Mouse (Mus musculus): ENCODE measurements at regions not wholly inside any gene's neighbourhood (a gene's known extent, or its start where the extent isn't known, plus 50 kb on each side); places are given as distances from the start of the nearest gene placed in this dataset.

DNA sequence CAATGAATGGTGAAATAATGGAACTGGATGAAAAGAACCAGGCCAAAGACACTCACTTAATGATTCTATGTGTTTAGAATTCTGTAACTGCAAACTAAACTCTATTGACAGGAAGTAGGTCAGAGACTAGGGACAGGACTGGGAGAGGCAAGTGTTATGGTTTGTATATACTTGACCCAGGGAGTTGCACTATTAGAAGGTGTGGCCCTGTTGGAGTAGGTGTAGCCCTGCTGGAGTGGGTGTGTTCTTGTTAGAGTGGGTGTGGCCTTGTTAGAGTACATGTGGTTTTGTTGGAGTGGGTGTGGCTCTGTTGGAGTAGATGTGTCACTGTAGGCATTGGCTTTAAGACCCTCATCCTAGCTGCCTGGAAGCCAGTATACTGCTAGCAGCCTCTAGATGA, 93.0 kb upstream of the Npas2 start:
- no peak for DNase-seq (ENCODE audit: low spot score in 2 of 2)

DNA sequence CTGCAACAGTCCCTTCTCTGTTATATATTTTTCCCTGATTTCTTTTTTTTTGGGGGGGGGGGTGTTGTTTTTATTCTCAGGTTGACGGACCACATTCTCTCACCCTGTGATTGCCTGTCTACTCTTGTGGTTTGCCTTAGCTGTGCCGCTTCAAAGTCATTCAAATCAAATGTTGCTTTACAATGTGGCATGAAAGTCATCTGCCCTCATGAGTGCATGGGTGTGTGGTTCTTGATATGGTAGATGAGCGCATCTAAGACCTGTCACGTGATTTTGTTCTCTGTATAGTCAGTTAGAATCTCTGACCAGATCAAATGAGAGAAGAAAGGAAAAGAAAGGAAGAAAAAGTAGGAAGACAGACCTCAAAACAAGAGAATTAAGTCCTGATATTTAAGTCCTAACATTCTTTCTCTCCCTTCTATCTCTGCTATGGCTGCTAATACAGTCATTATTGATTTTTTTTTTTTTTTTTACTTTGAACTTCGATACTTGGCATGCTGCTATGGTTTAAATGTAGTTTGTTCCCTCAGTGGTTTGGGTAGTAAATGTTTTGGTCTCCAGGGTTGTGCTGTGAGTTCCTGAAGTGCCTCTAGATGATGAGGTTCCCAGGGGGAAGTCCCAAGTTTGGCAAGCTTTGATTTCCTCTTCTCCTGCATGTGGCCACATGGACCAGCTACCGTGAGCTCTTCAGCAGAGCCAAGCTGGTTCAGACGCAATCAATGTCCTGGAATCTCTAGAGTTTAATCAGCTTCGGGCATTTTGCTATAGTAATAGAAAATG, 91.2 kb upstream of the Npas2 start:
- DNase-seq (ENCODE audit: low spot score in 2 of 2) = peak in 1 of 2 experiments; percentile 6

DNA sequence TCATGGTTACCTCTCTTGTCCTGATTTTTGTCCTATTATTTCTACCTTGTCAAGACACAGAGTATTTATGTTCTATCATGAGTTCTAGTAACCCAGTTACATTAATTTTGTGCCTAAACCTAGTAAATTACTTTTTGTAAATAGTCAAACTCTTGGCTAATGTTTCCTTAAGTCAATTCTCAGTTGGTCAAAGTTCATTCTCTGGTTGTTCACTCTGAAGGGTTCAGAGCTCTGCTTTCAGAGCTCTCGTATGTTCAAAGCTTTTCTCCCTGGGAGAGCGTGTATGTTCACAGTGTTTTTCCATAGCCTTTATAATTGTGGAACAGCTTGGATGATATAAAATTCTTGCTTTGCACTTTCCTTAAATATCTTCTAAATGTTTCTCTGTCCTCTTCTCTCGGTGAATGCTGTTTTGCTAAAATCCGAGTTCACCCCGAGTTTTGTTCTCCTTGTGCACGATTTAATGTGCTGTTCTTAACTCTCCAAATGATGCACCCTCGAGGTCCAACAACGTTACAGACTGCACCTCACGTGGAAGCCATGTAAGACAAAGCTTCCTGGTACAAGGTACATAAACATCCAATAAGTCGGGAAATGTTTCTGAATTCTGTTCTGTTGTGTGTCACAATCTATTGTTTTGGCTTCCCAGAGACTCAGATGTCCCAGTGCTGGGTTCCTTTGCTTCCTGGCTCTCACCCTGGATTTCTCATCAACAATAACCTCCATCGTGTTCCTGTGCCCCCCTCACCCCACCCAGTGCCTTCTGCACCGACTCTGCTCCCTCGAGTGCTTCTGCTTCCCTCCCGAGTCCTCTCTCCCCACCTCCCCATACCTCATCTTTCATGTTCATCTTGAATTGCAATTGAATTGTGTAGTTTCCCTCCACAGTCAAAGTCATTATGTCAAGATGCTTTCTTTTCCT, 90.3 kb upstream of the Npas2 start:
- peak in 1 of 2 experiments; percentile 22 for DNase-seq (ENCODE audit: low spot score in 2 of 2)

DNA sequence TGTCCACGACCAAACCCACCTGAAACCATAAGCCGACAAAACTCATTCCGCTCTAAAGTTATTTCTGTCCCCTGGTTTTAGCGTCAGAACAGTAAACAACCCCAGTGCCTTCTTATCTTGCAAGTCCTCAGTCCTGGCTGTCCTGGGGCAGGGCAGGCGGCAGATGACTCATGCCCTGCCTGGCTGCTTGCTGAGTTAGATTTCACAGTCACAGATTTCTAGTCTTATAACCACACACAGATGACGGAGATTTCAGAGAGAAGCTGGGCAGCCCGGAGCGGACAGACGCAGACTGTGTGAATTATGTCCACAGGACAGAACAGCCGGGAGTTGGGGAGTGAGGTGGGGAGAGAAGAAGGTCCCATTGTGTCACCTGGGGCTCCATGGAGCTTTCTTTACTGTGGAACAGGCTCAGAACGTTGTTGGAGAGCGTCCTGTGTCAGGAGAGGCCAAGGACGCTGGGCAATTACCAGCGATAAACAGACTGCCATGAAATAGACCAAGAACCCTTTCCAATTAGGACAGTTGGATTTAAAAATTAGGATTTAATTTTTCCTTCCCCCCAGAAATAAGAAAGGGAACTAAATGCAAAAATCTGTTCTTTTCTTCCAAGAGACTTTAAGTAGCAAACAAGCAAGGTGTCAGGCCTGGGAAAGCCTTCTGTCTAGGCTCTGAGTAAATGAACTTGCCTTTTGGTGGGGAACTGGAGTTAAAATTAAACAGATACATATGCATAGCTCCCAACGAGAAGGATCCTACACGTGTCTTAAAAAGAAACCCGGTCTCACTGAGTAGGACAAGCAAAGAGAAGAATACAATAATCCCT, 87.8 kb upstream of the Npas2 start:
- peak in 1 of 2 experiments; percentile 20 for DNase-seq (ENCODE audit: low spot score in 2 of 2)

DNA sequence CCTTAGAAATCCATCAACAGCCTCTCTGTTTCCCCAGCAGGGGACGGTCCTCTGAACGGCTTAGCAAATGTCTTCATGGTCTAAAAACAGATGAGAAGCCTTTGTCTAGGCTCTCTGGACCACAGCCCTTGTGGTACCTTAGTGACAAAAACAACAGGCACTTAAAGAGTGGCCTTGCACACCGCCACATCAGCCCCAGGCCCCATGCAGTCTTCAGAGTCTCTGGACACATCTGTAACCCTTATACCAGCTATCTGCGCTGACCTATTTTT, 87.2 kb upstream of the Npas2 start:
- peak in 1 of 2 experiments; percentile 37 for DNase-seq (ENCODE audit: low spot score in 2 of 2)

DNA sequence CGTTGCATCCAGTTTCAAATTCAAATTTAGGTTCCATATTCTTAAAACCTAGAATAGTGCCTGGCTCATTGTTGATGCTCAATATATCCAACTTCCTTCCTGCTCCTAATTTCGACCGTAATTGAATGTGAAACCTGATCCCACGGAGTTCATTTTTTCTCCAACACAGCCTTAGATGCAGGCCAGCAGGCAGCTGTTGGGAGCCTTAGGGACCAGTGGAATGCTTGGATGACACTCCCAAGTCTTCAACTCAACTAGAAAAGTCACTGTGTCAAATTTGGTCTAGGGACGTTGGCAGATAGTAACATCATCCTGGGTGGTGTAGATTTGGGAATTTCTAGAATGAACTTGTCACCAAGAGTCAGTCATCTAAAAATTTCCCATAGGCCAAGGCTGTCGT, 86.9 kb upstream of the Npas2 start:
- peak in 1 of 2 experiments; percentile 11 for DNase-seq (ENCODE audit: low spot score in 2 of 2)

DNA sequence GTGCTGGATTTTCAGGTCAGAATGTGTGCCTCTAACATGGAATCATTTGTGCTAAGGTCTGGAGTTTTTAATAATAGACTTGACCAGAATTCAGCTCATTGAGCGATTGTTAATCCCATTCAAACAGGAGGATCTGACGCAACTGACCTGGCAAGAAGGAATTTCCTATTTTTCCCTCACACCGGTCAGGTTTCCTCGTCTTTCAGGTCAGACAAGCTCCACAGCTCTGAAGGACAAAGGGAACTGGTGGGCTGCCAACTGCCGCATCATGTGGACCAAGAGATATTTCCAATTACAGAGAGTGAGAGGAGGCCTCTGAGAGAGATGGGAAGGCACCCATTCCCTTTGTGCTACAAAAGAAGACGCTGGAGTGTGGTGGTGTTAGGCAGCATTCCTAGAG, 77.2 kb upstream of the Npas2 start:
- DNase-seq (ENCODE audit: low spot score in 2 of 2) = no peak

DNA sequence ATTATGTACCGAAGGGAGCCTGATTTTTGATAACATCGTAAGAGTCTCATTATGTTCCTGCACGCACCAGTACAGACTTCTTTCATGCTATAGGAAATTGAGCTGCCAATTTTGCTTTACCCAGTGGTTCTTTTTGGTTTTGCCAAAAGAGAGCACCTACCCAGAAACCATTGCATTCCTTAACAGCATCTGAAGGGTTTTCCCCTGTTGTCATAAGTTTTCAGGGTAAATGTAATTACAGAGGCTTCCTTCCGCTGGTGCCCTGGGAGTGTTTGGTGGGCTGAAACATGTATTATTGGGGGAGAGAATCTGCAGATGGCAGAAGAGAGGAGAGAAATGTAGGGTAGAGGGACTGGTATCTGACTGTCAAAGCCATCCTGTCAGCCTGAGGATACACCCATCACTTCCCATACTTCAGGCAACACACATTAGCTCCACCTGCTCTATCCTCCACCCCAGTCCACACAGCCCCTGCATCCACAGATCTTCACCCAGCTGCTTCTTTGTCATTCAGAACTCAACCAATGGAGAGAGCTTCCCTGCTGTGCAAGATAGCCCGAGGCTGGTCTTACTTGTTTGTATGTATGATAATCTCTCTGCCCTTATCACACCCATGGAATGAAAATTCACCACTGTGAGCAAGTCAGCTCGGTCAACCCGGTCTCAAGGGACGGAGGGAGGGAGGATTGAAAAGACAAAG, 71.1 kb upstream of the Npas2 start:
- DNase-seq (ENCODE audit: low spot score in 2 of 2) = no peak

DNA sequence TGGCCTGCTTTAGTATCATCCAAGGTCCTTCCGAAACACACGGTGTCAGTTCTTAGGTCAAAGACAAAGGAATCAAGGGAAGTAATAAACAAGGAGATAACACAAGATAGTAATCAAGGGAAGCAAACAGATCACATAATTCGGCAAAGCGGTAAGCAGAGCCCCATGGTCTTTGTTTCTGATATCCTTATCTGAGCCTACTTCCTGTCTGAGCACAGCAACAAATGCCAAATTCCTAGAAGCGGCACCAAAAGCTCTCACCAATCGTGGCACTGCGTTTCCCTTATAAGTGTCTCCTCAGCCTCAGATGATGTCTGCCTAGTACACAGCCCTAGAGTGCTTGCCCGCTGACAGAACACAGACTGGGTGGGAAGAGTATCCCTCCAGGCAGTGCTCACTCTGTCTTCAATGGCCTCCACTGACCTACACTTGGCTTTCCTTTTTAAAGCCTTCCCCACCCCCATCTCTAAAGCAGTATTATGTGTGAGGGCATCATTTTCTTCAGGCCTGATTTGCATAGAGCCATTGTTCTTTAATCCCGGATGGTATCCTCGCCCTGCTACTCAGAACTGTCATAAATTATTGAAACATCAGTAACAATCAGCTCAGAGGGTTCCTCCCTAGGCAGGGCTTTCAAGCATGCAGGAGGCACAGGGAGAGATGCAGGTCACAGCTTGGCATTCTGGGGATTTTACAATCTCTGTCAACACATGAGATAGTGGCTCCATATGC, 70.3 kb upstream of the Npas2 start:
- no peak for DNase-seq (ENCODE audit: low spot score in 2 of 2)

DNA sequence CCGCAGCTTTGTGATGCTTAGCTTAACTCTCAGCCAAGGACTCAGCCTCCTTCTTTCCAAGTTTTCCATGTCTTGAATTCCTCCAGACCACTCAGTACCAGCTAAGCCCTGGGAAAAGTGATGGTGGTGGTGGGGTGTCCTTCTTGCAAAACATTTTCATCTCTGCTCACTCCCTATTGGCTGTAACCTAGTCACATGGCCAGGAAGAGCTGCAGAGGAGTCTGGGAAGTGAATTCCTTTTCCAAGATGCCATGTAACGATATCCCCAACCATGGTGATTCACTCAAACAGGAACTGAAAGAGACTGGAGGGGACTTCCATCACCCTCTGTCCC, 69.8 kb upstream of the Npas2 start:
- DNase-seq (ENCODE audit: low spot score in 2 of 2) = no peak

DNA sequence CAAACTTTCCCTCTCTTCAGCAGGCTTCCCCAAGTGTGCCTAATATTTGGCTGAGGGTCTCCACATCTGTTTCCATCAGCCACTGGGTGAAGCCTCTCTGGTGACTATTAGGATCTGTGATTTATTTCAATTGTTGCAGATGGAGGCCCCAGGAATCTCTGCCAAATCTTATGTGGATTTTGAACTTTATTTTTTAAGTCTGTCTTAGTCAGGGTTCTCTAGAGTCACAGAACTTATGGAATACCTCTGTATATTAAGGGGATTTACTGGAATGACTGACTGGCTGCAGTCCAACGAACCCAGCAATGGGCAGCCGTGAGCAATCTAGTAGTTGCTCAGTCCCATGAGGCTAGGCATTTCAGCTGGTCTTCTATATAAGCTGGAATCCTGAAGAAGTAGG, 59.0 kb upstream of the Npas2 start:
- no peak for DNase-seq (ENCODE audit: low spot score in 2 of 2)

DNA sequence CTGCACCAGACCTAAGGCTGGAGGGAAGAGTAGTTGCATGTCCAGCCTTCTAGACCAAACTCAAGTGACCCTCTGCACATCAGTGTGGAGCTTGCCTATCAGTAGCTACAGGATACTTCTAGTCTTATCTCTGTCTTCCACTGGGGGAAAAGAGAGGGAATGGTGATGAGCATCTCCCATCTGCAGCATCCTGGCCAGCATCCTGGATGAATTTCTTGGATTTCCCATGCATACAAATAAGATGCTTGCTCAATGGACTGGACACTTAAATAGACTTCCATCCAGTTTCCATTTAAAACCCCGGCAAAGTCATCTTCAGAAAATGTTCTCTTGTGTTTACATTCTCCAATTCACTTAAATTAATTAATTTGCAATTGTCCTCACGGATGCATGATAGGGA, 50.5 kb upstream of the Npas2 start:
- no peak for DNase-seq (ENCODE audit: low spot score in 2 of 2)

DNA sequence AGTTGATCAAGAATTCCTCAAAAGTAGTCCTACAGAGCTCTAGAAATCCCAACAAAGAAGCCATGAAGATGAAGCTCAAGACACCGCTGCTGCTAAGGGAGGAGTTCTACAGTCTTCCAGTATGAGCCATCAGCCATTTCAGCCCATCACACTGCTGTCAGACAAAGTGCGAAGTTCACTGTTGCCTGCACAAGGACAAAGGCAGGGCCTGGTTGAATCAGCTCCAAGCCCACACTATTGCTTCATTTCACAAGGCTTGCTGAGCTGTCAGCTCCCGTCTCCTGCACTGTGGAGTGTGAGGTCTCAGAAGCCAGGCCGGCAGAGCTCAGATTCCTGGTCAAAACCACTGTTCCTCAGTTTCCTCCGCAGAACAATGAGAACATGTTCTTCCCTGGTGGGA, 49.9 kb upstream of the Npas2 start:
- DNase-seq (ENCODE audit: low spot score in 2 of 2) = no peak
